Mouse (Mus musculus) ES-E14 (cell line): ENCODE results near the gene Colgalt1.

ENCODE experiments used
- HCFC1 ChIP-seq: IDR thresholded peaks from 2 replicates; pipeline ENCODE4 v1.6.1; 2012; ENCODE audit warnings: low read length, inconsistent platforms, borderline replicate concordance; ENCODE audit not compliant: insufficient read depth
- MAFK ChIP-seq: IDR thresholded peaks from 2 replicates; pipeline ENCODE4 v1.6.1; 2014; ENCODE audit warnings: mild to moderate bottlenecking, low read depth, low read length, inconsistent platforms; ENCODE audit not compliant: insufficient read depth
- ZNF384 ChIP-seq: IDR thresholded peaks from 2 replicates; pipeline ENCODE4 v1.6.1; 2012; ENCODE audit warnings: low read depth, low read length, inconsistent platforms

GRCm38 (mm10) chr8:71633981-71634667 lies 23.3 kb downstream of the Colgalt1 start:
- no peak for TF ChIP-seq HCFC1
- no peak for TF ChIP-seq MAFK
- TF ChIP-seq ZNF384, result no peak
